Mouse (Mus musculus) hindbrain, embryonic 16.5 days (tissue): Measurements from ENCODE around the gene Sytl2. TPM values are rescaled to one million over a fixed set of nuclear protein-coding genes. Genes with fewer than 3 reads are reported as not detected.

Experiments used
- ATAC-seq: fragments of 200-750 bp; cut with Nextera tagmentation; 2 replicates; pipeline ENCODE4 v1.8.0; 2017; ENCODE audit warnings: moderate TSS enrichment, moderate library complexity
- H3K27ac ChIP-seq: fragments of 300-500 bp; sonication (generic); 2 replicates; pipeline ENCODE4 v1.5.1; 2014; ENCODE audit warnings: low read depth, mild to moderate bottlenecking, control low read depth, low read length, moderate library complexity
- H3K27me3 ChIP-seq: fragments of 300-500 bp; sonication (generic); replicated peaks from 2 replicates; pipeline ENCODE4 v1.6.1; 2014; ENCODE audit warnings: low read length; ENCODE audit not compliant: control insufficient read depth, insufficient read depth
- H3K36me3 ChIP-seq: fragments of 300-500 bp; sonication (generic); 2 replicates; pipeline ENCODE4 v1.6.1; 2014; ENCODE audit warnings: mild to moderate bottlenecking, low read length, moderate library complexity, mixed read lengths; ENCODE audit not compliant: control insufficient read depth, insufficient read depth
- H3K4me1 ChIP-seq: fragments of 300-500 bp; sonication (generic); 2 replicates; pipeline ENCODE4 v1.6.1; 2014; ENCODE audit warnings: low read depth, low read length; ENCODE audit not compliant: control insufficient read depth, insufficient read depth
- H3K4me2 ChIP-seq: fragments of 300-500 bp; sonication (generic); 2 replicates; pipeline ENCODE4 v1.6.1; 2014; ENCODE audit warnings: mild to moderate bottlenecking, low read length, control low read depth, moderate library complexity
- H3K4me3 ChIP-seq: fragments of 300-500 bp; sonication (generic); 2 replicates; pipeline ENCODE4 v1.5.1; 2014; ENCODE audit warnings: mild to moderate bottlenecking, low read length, control low read depth, moderate library complexity
- H3K9ac ChIP-seq: fragments of 300-500 bp; sonication (generic); 2 replicates; pipeline ENCODE4 v1.6.1; 2014; ENCODE audit warnings: low read depth, mild to moderate bottlenecking, control low read depth, low read length, moderate library complexity
- H3K9me3 ChIP-seq: fragments of 300-500 bp; sonication (generic); 2 replicates; pipeline ENCODE4 v1.6.1; 2014; ENCODE audit warnings: mild to moderate bottlenecking, low read length, moderate library complexity; ENCODE audit not compliant: control insufficient read depth
- WGBS: fragments of 180-500 bp; shearing (Covaris S2); extraction: QIAGEN DNeasy Blood & Tissue Kit; methylation state at CpG from one replicate; pipeline ENCODE4 v1.1.7; 2014; 5-methylcytosine and 5-hydroxymethylcytosine counted together
- polyA plus RNA-seq: library from polyadenylated mRNA; unstranded; fragments of >200 nt; fragmentation: Nextera tagmentation; extraction: Ambion mirVana; gene quantifications from 2 replicates; pipeline ENCODE4 v1.2.1, GENCODE M21; 2015

The Sytl2 gene
- polyA plus RNA-seq, 1 experiment from 2014 or later = 7.8 TPM

DNA sequence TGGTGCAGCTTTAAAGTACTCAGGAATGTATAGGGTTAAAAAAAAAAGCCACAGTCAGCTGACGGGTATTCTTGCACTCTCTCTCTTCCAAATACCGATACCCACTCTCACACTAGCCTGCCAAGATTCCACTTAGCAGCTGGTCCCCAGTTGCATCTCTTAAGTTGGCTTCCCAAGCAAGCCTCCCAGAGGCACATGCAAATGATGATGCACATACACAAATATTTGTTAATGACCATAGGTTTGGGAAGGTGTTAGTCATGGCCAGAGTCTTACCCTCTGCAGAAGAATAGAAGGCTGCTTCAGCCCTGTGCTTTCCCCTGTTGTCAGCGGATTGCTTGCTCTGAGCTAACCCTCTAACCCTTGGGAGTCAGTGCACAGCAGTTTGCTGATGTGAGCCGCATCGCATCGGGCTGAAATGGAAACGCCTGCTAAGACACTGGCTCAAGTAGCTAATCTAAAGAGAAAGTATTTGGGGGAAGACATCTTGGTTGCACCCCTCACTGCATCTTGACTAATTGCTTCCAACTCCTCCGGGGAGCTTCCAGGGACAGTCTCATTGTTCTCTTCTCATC is 84.9 kb downstream of the Sytl2 start:
- Histone ChIP-seq H3K4me1 (peaks cover 4% of the 10 kb centered on the region), H3K9me3 (no peaks in the 10 kb centered on the region), H3K4me2 (peak overlapping the region; percentile 71), H3K36me3 (no peaks in the 10 kb centered on the region), H3K27me3 (no peaks in the 10 kb centered on the region), H3K27ac (peak overlapping the region; percentile 46; the same call in 1 of the 2 replicates), H3K9ac (peak overlapping the region; percentile 54), H3K4me3 (peak overlapping the region; percentile 45)
- under 1% methylated on average over 8 of the region's 8 CpGs for WGBS
- peak; percentile 94 for ATAC-seq

GRCm38 (mm10) chr7:90389765-90390164 is 87.7 kb downstream of the Sytl2 start:
- Histone ChIP-seq H3K9me3 (no peaks in the 10 kb centered on the region), H3K27ac (no peak overlapping the region), H3K36me3 (no peaks in the 10 kb centered on the region), H3K27me3 (no peaks in the 10 kb centered on the region), H3K4me1 (peaks cover 4% of the 10 kb centered on the region), H3K4me2 (no peak overlapping the region), H3K9ac (no peak overlapping the region), H3K4me3 (no peak overlapping the region)
- no peak for ATAC-seq
- WGBS = 21% methylated on average over 3 of the region's 3 CpGs

DNA sequence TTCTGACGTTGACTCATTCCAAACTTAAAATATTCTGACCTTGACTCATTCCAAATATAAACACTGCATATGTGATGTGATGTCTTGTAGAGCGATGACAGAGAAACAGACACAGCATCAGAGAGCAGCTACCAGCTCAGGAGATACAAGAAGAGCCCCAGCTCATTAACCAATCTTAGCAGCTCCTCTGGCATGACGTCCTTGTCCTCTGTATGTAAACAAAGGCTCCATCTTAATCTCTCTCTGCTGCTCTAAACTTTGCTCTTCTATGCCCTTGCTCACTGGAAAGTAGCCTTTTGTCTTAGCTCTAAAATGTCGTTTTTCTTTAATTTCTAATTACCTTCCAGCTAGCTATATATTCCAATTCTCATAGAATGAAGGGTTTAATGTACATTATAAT is 93.0 kb downstream of the Sytl2 start:
- no peak overlapping the region for H3K4me2 ChIP-seq
- H3K4me1 ChIP-seq = no peaks in the 10 kb centered on the region
- no peaks in the 10 kb centered on the region for H3K36me3 ChIP-seq
- H3K27me3 ChIP-seq = no peaks in the 10 kb centered on the region
- H3K27ac ChIP-seq = no peak overlapping the region
- H3K4me3 ChIP-seq = no peak overlapping the region
- WGBS = 68% methylated on average over 4 of the region's 4 CpGs
- ATAC-seq = no peak
- H3K9ac ChIP-seq = no peak overlapping the region
- no peaks in the 10 kb centered on the region for H3K9me3 ChIP-seq

GRCm38 (mm10) chr7:90395928-90396327 is 93.9 kb downstream of the Sytl2 start:
- no peak for ATAC-seq
- Histone ChIP-seq H3K9ac (no peak overlapping the region), H3K4me2 (no peak overlapping the region), H3K27me3 (no peaks in the 10 kb centered on the region), H3K36me3 (no peaks in the 10 kb centered on the region), H3K4me3 (no peak overlapping the region), H3K27ac (no peak overlapping the region), H3K4me1 (no peaks in the 10 kb centered on the region), H3K9me3 (no peaks in the 10 kb centered on the region)
- WGBS = 65% methylated on average over 5 of the region's 5 CpGs

GRCm38 (mm10) chr7:90409934-90410333 is 107.9 kb downstream of the Sytl2 start:
- 51% methylated on average over 3 of the region's 3 CpGs for WGBS
- no peak for ATAC-seq
- H3K27me3 ChIP-seq = no peaks in the 10 kb centered on the region
- H3K4me3 ChIP-seq = no peak overlapping the region
- H3K27ac ChIP-seq = no peak overlapping the region
- no peak overlapping the region for H3K9ac ChIP-seq
- no peaks in the 10 kb centered on the region for H3K36me3 ChIP-seq
- H3K4me2 ChIP-seq = no peak overlapping the region
- no peaks in the 10 kb centered on the region for H3K4me1 ChIP-seq
- H3K9me3 ChIP-seq = no peaks in the 10 kb centered on the region

DNA sequence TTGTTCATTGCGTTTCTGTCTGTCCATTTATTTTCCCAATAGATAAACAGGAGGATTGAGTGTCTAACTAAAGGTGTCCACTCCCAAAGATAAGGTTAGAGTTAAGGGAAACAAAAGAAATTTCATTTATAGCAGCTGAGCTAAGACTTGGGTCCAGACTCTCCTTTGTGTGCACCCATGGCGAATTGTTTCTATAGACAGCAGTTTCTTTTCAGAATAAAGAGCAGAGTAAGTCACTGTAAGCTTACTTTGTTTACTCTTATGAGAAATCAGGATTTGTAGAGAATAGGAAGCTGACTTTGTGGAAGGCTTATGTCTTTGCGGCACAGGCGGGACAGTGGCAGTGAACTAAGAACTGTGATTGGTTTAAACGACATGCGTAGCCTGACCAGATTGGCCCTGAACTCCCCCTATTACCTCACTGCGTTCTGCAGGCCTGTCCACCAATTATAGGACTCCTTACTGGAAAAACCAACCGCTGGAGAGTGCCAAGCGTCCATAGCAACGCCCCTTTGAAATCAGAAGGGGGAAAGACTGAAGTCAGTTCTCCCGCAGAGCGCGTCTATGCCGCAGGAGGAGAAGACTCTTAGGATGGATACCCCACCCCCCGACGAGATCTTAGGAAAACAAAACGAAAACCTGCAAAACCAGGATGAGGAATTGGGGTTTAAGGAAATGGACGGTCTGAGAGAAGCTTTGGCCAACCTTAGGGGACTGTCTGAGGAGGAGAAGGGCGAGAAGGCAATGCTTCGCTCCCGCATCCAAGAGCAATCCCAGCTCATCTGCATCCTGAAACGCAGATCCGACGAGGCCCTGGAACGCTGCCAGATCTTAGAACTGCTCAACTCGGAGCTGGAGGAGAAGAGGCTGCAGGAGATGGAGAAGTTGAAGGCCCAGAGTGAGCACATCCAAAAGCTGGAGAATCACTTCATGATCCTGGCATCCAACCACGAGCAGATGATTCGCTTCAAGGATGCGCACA is 124.3 kb downstream of the Sytl2 start, which contains the start of gene Ccdc89:
Gene Ccdc89, plus strand, starts transcription at position 558 of the 982 bp plus-strand sequence.
- Histone ChIP-seq H3K4me3 (peak within 1 kb of the TSS; percentile 51), H3K9ac (peak within 1 kb of the TSS; percentile 65), H3K27me3 (no peaks in the 10 kb centered on the region), H3K9me3 (no peaks in the 10 kb centered on the region), H3K4me1 (peaks cover 6% of the 10 kb centered on the region), H3K36me3 (no peaks in the 10 kb centered on the region), H3K4me2 (peak within 1 kb of the TSS; percentile 87), H3K27ac (peak within 1 kb of the TSS; percentile 68; the same call in 1 of the 2 replicates)
- ATAC-seq = peak; percentile 100
- 21% methylated on average over 29 of the region's 29 CpGs for WGBS

- H3K27me3 ChIP-seq = no peaks in the 10 kb centered on the region
- H3K9me3 ChIP-seq = no peaks in the 10 kb centered on the region
- H3K27ac ChIP-seq = no peak overlapping the region
- peaks cover 6% of the 10 kb centered on the region for H3K4me1 ChIP-seq
- peak overlapping the region; percentile 51 for H3K4me3 ChIP-seq
- H3K4me2 ChIP-seq = peak overlapping the region; percentile 87
- no peak for ATAC-seq
- 72% methylated on average over 9 of the region's 9 CpGs for WGBS
- H3K9ac ChIP-seq = peak overlapping the region; percentile 65; the same call in 1 of the 2 replicates
- H3K36me3 ChIP-seq = no peaks in the 10 kb centered on the region
These were observed 125.0 kb downstream of the Sytl2 start for GRCm38 (mm10) chr7:90427006-90427405.

DNA sequence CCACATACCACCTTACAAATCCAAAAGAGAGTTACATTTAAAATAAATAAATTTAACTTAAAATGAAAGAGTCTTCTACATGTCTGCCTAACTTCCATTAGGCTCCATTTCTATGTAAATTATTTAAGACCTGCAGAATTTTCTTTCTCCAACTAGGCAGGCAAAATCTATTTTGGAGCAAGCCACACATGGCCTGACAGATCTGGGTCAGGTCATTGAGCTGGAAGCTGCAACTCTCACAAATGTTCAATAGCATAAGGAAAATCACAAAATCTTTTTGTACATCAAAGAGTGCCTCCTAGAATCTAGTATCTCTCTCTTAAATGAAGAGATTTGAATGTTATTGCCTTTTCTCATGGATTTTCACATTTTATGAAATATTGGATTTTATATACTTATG is 130.2 kb downstream of the Sytl2 start:
- Histone ChIP-seq H3K4me2 (no peak overlapping the region), H3K27me3 (no peaks in the 10 kb centered on the region), H3K9me3 (no peaks in the 10 kb centered on the region), H3K36me3 (no peaks in the 10 kb centered on the region), H3K9ac (no peak overlapping the region), H3K4me3 (no peak overlapping the region), H3K27ac (no peak overlapping the region), H3K4me1 (peaks cover 2% of the 10 kb centered on the region)
- no peak for ATAC-seq

- H3K4me2 ChIP-seq = no peak overlapping the region
- no peak for ATAC-seq
- no peaks in the 10 kb centered on the region for H3K36me3 ChIP-seq
- H3K9me3 ChIP-seq = no peaks in the 10 kb centered on the region
- H3K27ac ChIP-seq = no peak overlapping the region
- 95% methylated on average over 4 of the region's 4 CpGs for WGBS
- H3K4me3 ChIP-seq = no peak overlapping the region
- H3K27me3 ChIP-seq = no peaks in the 10 kb centered on the region
- no peaks in the 10 kb centered on the region; the same call in 1 of the 2 replicates for H3K4me1 ChIP-seq
- no peak overlapping the region for H3K9ac ChIP-seq
These were observed 138.0 kb downstream of the Sytl2 start for GRCm38 (mm10) chr7:90440044-90440443.
